Mouse (Mus musculus) embryonic facial prominence, embryonic 11.5 days (tissue): Measurements from ENCODE around the gene Cav1. TPM values are rescaled to one million over a fixed set of nuclear protein-coding genes. Genes with fewer than 3 reads are reported as not detected.

Experiments
- ATAC-seq: fragments of 200-750 bp; cut with Nextera tagmentation; replicated peaks from 2 replicates; pipeline ENCODE4 v1.8.0; 2017; ENCODE audit warnings: low read depth; ENCODE audit not compliant: insufficient number of reproducible peaks, low FRiP score, low TSS enrichment
- DNase-seq: peaks from one replicate; pipeline ENCODE4 v3.0.0-alpha.2; 2015; ENCODE audit warnings: low spot score
- H3K27ac ChIP-seq: fragments of 300-500 bp; sonication (generic); replicated peaks from 2 replicates; pipeline ENCODE4 v1.5.1; 2014; ENCODE audit warnings: mild to moderate bottlenecking, low read depth, low read length, control low read depth
- H3K27me3 ChIP-seq: fragments of 300-500 bp; sonication (generic); 2 replicates; pipeline ENCODE4 v1.6.1; 2014; ENCODE audit warnings: mild to moderate bottlenecking, low read length, moderate library complexity, mixed read lengths; ENCODE audit not compliant: control insufficient read depth, insufficient read depth
- H3K36me3 ChIP-seq: fragments of 300-500 bp; sonication (generic); replicated peaks from 2 replicates; pipeline ENCODE4 v1.6.1; 2014; ENCODE audit warnings: low read depth, mild to moderate bottlenecking, low read length, moderate library complexity, mixed read lengths; ENCODE audit not compliant: control insufficient read depth, insufficient read depth
- H3K4me1 ChIP-seq: fragments of 300-500 bp; sonication (generic); 2 replicates; pipeline ENCODE4 v1.6.1; 2014; ENCODE audit warnings: low read length, mixed read lengths; ENCODE audit not compliant: control insufficient read depth, insufficient read depth
- H3K4me2 ChIP-seq: fragments of 300-500 bp; sonication (generic); 2 replicates; pipeline ENCODE4 v1.6.1; 2014; ENCODE audit warnings: low read depth, mild to moderate bottlenecking, control low read depth, low read length, moderate library complexity
- H3K4me3 ChIP-seq: fragments of 300-500 bp; sonication (generic); 2 replicates; pipeline ENCODE4 v1.5.1; 2014; ENCODE audit warnings: low read depth, low read length, control low read depth
- H3K9ac ChIP-seq: fragments of 300-500 bp; sonication (generic); replicated peaks from 2 replicates; pipeline ENCODE4 v1.6.1; 2014; ENCODE audit warnings: mild to moderate bottlenecking, control low read depth, low read length
- H3K9me3 ChIP-seq: fragments of 300-500 bp; sonication (generic); replicated peaks from 2 replicates; pipeline ENCODE4 v1.6.1; 2016; ENCODE audit warnings: mild to moderate bottlenecking, low read length, inconsistent platforms, mixed read lengths; ENCODE audit not compliant: control insufficient read depth
- WGBS: fragments of 180-500 bp; shearing (Covaris S2); extraction: QIAGEN DNeasy Blood & Tissue Kit; methylation state at CpG from one replicate; pipeline ENCODE4 v1.1.7; 2014; 5-methylcytosine and 5-hydroxymethylcytosine counted together
- polyA plus RNA-seq: library from polyadenylated mRNA; unstranded; fragments of >200 nt; fragmentation: Nextera tagmentation; extraction: Ambion mirVana; gene quantifications from 2 replicates; pipeline ENCODE4 v1.2.1, GENCODE M21; 2014

The Cav1 gene
- polyA plus RNA-seq, 1 experiment from 2014 or later = 15.3 TPM

GRCm38 (mm10) chr6:17309260-17309659 lies 3.1 kb downstream of the Cav1 start:
- Histone ChIP-seq H3K4me2 (no peak overlapping the region), H3K9me3 (no peaks in the 10 kb centered on the region), H3K27ac (no peak overlapping the region), H3K9ac (no peak overlapping the region), H3K36me3 (no peaks in the 10 kb centered on the region), H3K4me3 (no peak overlapping the region), H3K4me1 (no peaks in the 10 kb centered on the region), H3K27me3 (peaks cover 11% of the 10 kb centered on the region)
- WGBS = 75% methylated on average over 2 of the region's 2 CpGs
- no peak for DNase-seq
- no peak for ATAC-seq

DNA sequence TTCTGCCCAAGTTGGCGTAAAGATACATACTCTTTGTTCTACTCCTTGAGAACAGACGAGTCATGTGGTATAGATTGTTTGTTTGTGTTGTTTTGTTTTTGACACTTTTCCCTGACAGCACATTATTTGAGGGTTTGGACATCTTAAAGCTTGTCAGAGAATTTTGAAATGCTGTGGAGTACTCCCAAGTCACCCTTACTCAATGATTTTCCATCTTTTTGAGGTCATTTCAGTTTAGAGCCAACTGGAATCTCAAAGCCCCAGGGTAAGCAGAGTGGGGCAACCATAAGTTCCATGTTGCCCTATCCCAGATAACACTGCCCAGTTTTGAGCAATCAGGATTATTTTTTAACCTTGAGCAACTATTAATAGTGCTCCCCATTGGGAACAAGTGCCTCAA lies 8.1 kb downstream of the Cav1 start:
- ATAC-seq (no peak), DNase-seq (no peak)
- Histone ChIP-seq H3K9ac (no peak overlapping the region), H3K27ac (no peak overlapping the region), H3K4me1 (no peaks in the 10 kb centered on the region), H3K9me3 (no peaks in the 10 kb centered on the region), H3K36me3 (no peaks in the 10 kb centered on the region), H3K4me2 (no peak overlapping the region), H3K27me3 (no peaks in the 10 kb centered on the region), H3K4me3 (no peak overlapping the region)
- WGBS = 83% methylated on average over 2 of the region's 2 CpGs

DNA sequence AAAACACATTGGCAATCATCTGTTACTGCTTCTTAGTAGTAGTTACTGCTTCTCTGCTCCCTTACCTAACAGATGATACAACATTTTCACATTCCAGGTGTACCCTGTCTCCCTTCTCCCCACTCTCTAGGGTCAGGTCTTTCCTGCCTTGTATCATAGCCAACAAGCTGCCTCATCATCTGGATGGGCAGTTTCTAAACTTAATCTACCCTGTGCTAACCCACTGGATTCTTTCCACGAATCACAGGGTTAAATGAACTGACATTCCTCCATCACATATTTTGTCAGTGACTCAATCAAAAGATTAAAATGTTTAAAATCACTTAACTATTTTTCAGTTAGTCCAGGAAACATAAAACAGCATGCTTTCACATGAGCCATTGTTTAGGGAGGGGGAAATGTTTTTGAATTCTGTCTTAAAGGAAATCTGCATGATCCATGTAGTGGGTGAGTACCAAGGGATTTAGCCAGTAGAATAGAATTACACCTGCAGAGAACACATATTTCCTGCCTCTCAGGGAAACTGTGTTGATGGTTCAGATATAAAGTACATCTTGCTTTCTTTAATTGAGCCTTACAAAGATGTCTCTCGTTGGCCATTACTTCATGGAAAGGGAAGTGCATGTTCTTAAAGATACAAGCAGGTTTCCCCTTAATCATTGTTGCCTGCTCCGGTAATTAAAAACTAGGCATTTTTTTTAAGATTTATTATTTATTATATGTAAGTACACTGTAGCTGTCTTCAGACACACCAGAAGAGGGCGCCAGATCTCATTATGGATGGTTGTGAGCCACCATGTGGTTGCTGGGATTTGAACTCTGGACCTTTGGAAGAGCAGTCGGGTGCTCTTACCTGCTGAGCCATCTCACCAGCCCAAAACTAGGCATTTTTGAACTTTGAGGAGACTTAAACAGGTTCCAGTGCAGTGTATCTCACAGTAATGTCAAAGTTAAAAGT lies 8.8 kb downstream of the Cav1 start:
- no peaks in the 10 kb centered on the region for H3K36me3 ChIP-seq
- H3K4me3 ChIP-seq = no peak overlapping the region
- no peak overlapping the region for H3K27ac ChIP-seq
- no peaks in the 10 kb centered on the region for H3K4me1 ChIP-seq
- H3K9me3 ChIP-seq = no peaks in the 10 kb centered on the region
- ATAC-seq (no peak), DNase-seq (no peak)
- no peak overlapping the region for H3K9ac ChIP-seq
- H3K4me2 ChIP-seq = no peak overlapping the region
- H3K27me3 ChIP-seq = no peaks in the 10 kb centered on the region
- 87% methylated on average over 5 of the region's 5 CpGs for WGBS

GRCm38 (mm10) chr6:17316294-17317166 lies 10.4 kb downstream of the Cav1 start:
- H3K27me3 ChIP-seq = no peaks in the 10 kb centered on the region
- H3K9ac ChIP-seq = no peak overlapping the region
- ATAC-seq (no peak), DNase-seq (peak; percentile 31)
- H3K4me2 ChIP-seq = no peak overlapping the region
- no peaks in the 10 kb centered on the region for H3K4me1 ChIP-seq
- H3K4me3 ChIP-seq = no peak overlapping the region
- no peaks in the 10 kb centered on the region for H3K36me3 ChIP-seq
- no peaks in the 10 kb centered on the region for H3K9me3 ChIP-seq
- WGBS = 64% methylated on average over 15 of the region's 15 CpGs
- H3K27ac ChIP-seq = no peak overlapping the region

- Histone ChIP-seq H3K9ac (no peak overlapping the region), H3K4me2 (no peak overlapping the region), H3K9me3 (no peaks in the 10 kb centered on the region), H3K27me3 (no peaks in the 10 kb centered on the region), H3K4me3 (no peak overlapping the region), H3K27ac (no peak overlapping the region), H3K4me1 (no peaks in the 10 kb centered on the region), H3K36me3 (no peaks in the 10 kb centered on the region)
- DNase-seq (no peak), ATAC-seq (no peak)
- WGBS = 51% methylated on average over 1 of the region's 1 CpGs
Measured at GRCm38 (mm10) chr6:17317167-17317524, 11.0 kb downstream of the Cav1 start.

DNA sequence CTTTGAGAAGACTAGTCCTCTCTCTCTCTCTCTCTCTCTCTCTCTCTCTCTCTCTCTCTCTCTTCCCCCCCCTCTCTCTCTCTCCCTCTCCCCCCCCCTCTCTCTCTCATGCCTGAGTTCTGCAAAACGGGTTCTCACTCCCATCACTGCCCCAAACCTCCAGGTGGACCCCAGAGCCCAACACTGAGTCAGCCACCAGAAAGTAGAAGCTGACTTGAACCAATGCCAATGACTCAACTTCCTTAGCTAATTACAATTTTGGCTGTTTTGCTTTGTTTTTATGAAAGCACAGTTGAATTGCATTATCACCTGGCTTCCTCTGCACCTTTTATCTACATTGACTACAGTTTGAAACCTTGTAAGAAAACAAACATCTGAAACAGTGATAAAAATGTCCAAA lies 11.8 kb downstream of the Cav1 start:
- H3K9ac ChIP-seq = no peak overlapping the region
- DNase-seq = no peak
- H3K27ac ChIP-seq = no peak overlapping the region
- H3K4me1 ChIP-seq = no peaks in the 10 kb centered on the region
- no peak for ATAC-seq
- H3K9me3 ChIP-seq = no peaks in the 10 kb centered on the region
- H3K4me2 ChIP-seq = no peak overlapping the region
- no peak overlapping the region for H3K4me3 ChIP-seq
- H3K27me3 ChIP-seq = no peaks in the 10 kb centered on the region
- 36% methylated on average over 1 of the region's 1 CpGs for WGBS
- H3K36me3 ChIP-seq = no peaks in the 10 kb centered on the region

DNA sequence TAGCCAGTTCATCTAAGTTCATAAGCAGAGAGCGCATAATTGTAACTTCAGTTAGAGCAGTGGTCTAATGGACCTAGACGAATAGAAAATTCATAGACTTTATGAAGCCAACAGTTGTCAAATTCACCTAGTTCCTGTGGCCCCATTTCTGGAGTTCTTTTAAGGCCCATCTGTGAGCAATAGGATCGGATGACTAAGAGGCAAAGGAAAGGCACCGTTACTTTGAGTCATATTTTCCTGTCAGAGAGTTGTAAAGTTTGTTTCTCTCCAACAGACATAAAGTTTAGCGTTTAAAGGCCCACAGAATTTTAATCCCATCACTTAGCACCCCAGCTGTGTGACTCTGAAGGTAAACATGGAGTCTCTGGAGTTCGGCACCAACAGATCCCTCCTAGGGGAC lies 15.8 kb downstream of the Cav1 start:
- H3K4me2 ChIP-seq = no peak overlapping the region
- no peaks in the 10 kb centered on the region for H3K9me3 ChIP-seq
- H3K4me1 ChIP-seq = no peaks in the 10 kb centered on the region
- no peak overlapping the region for H3K9ac ChIP-seq
- no peaks in the 10 kb centered on the region for H3K36me3 ChIP-seq
- ATAC-seq = no peak
- H3K27ac ChIP-seq = no peak overlapping the region
- no peaks in the 10 kb centered on the region for H3K27me3 ChIP-seq
- DNase-seq = no peak
- 68% methylated on average over 6 of the region's 6 CpGs for WGBS
- no peak overlapping the region for H3K4me3 ChIP-seq

DNA sequence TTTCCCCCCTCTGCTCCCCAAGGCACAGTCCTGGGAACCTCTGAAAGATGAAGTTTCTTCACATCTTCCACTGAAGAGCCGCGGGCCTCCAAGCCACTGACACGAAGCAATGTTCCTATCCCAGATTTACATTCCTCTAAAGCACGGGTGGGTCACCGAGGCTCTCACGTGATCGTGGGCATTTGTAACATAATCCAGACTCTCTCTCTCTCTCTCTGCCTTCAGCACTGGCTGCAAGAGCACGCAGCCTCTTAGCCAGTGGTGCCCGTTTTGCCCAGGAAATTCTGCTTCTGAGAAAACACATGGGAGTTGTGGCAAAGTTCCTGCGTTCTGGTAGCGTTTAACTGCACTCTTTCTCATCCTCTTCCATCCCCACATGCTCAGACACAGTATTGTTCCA lies 21.1 kb downstream of the Cav1 start:
- no peak overlapping the region for H3K4me2 ChIP-seq
- H3K4me3 ChIP-seq = no peak overlapping the region
- H3K27ac ChIP-seq = no peak overlapping the region
- no peak for ATAC-seq
- H3K9ac ChIP-seq = no peak overlapping the region
- no peaks in the 10 kb centered on the region for H3K9me3 ChIP-seq
- no peaks in the 10 kb centered on the region for H3K4me1 ChIP-seq
- H3K36me3 ChIP-seq = no peaks in the 10 kb centered on the region
- DNase-seq = peak; percentile 30
- 42% methylated on average over 11 of the region's 11 CpGs for WGBS
- no peaks in the 10 kb centered on the region for H3K27me3 ChIP-seq
